Mouse (Mus musculus) CH12.LX (cell line): Measurements from ENCODE around the gene Actl6a. TPM values are rescaled to one million over a fixed set of nuclear protein-coding genes. Genes with fewer than 3 reads are reported as not detected.

Source experiments
- DNase-seq: peaks from one replicate; pipeline ENCODE4 v3.0.0-alpha.2; 2013; ENCODE audit errors: extremely low read depth
- H3K27ac ChIP-seq: 2 replicates; pipeline ENCODE4 v1.5.1; 2012; ENCODE audit warnings: low read depth, mild to moderate bottlenecking, control low read depth, moderate library complexity; ENCODE audit not compliant: insufficient read depth
- H3K27me3 ChIP-seq: replicated peaks from 2 replicates; pipeline ENCODE3; 2012; ENCODE audit warnings: inconsistent platforms
- H3K36me3 ChIP-seq, 2 experiments: replicated peaks in 1 of 2; 2 replicates each; pipeline versions ENCODE3 to v1.6.1; 2012; ENCODE audit warnings: inconsistent platforms in 1 of 2, low read length in 1 of 2, mild to moderate bottlenecking in 1 of 2, mixed read lengths in 1 of 2, moderate library complexity in 1 of 2; ENCODE audit not compliant: control insufficient read depth in 1 of 2, insufficient read depth in 1 of 2
- H3K4me1 ChIP-seq, 2 experiments: 2 replicates each; pipeline ENCODE4 v1.6.1; 2012; ENCODE audit warnings: inconsistent platforms in 1 of 2, moderate library complexity in 1 of 2; ENCODE audit not compliant: insufficient read depth in 2 of 2, control insufficient read depth in 1 of 2
- H3K4me2 ChIP-seq: 2 replicates; pipeline ENCODE4 v1.6.1; 2012; ENCODE audit warnings: low read depth, mild to moderate bottlenecking, control low read depth; ENCODE audit not compliant: poor library complexity, insufficient read depth, severe bottlenecking
- H3K4me3 ChIP-seq, 3 experiments: fragments of 150-350 bp in 1 of 3; sonication (generic) in 1 of 3; replicated peaks in 1 of 3; 2 replicates each; pipeline versions ENCODE3 to v1.5.1; 2011 to 2012; ENCODE audit warnings: low read depth in 2 of 3, low read length in 2 of 3, mild to moderate bottlenecking in 2 of 3, moderate library complexity in 2 of 3, control low read depth in 1 of 3, improper control_type of control experiment in 1 of 3, inconsistent platforms in 1 of 3, mixed read lengths in 1 of 3; ENCODE audit not compliant: poor library complexity in 1 of 3
- H3K79me2 ChIP-seq: replicated peaks from 2 replicates; pipeline ENCODE4 v1.6.1; 2012; ENCODE audit warnings: mild to moderate bottlenecking, moderate library complexity; ENCODE audit not compliant: control insufficient read depth, poor library complexity, insufficient read depth, severe bottlenecking; ENCODE audit errors: extremely low read depth
- H3K9ac ChIP-seq: 2 replicates; pipeline ENCODE4 v1.6.1; 2012; ENCODE audit warnings: low read depth, mild to moderate bottlenecking, control low read depth, moderate library complexity; ENCODE audit not compliant: insufficient read depth
- H3K9me3 ChIP-seq: replicated peaks from 2 replicates; pipeline ENCODE3; 2012; ENCODE audit warnings: low read length, inconsistent platforms, mixed read lengths
- BHLHE40 ChIP-seq: IDR thresholded peaks from 2 replicates; pipeline ENCODE4 v1.6.1; 2011; ENCODE audit warnings: mild to moderate bottlenecking, low read depth, low read length, improper control_type of control experiment
- CHD1 ChIP-seq: IDR thresholded peaks from 2 replicates; pipeline ENCODE4 v1.6.1; 2012; ENCODE audit warnings: low read depth, low read length, improper control_type of control experiment, inconsistent platforms
- CHD2 ChIP-seq: IDR thresholded peaks from 2 replicates; pipeline ENCODE4 v1.6.1; 2011; ENCODE audit warnings: low read length, improper control_type of control experiment
- CTCF ChIP-seq, 2 experiments: IDR thresholded peaks in 1 of 2; conservative IDR thresholded peaks in 1 of 2; 2 replicates each; pipeline ENCODE4 v1.5.1; 2011 to 2012; ENCODE audit warnings: low read depth in 2 of 2, low read length in 2 of 2, improper control_type of control experiment in 1 of 2, inconsistent platforms in 1 of 2, mild to moderate bottlenecking in 1 of 2, moderate library complexity in 1 of 2
- E2F4 ChIP-seq: IDR thresholded peaks from 2 replicates; pipeline ENCODE4 v1.6.1; 2011; ENCODE audit warnings: low read depth, low read length, improper control_type of control experiment; ENCODE audit not compliant: insufficient replicate concordance
- ELF1 ChIP-seq: IDR thresholded peaks from 2 replicates; pipeline ENCODE4 v1.6.1; 2014; ENCODE audit warnings: low read depth, mild to moderate bottlenecking, inconsistent platforms, low read length, improper control_type of control experiment
- EP300 ChIP-seq: IDR thresholded peaks from 2 replicates; pipeline ENCODE4 v1.6.1; 2011; ENCODE audit warnings: low read length, improper control_type of control experiment
- GABPA ChIP-seq: IDR thresholded peaks from 2 replicates; pipeline ENCODE4 v1.6.1; 2012; ENCODE audit warnings: low read depth, low read length, improper control_type of control experiment, inconsistent platforms; ENCODE audit not compliant: insufficient replicate concordance
- HCFC1 ChIP-seq: IDR thresholded peaks from 2 replicates; pipeline ENCODE4 v1.6.1; 2012; ENCODE audit warnings: low read depth, mild to moderate bottlenecking, inconsistent platforms, low read length, improper control_type of control experiment
- IRF4 ChIP-seq: IDR thresholded peaks from 2 replicates; pipeline ENCODE4 v1.6.1; 2014; ENCODE audit warnings: low read depth, mild to moderate bottlenecking, inconsistent platforms, low read length, improper control_type of control experiment
- JUN ChIP-seq: IDR thresholded peaks from 2 replicates; pipeline ENCODE4 v1.6.1; 2011; ENCODE audit warnings: low read depth, mild to moderate bottlenecking, low read length, improper control_type of control experiment, moderate library complexity; ENCODE audit not compliant: insufficient read depth
- JUND ChIP-seq: conservative IDR thresholded peaks from 2 replicates; pipeline ENCODE4 v1.6.1; 2011; ENCODE audit warnings: low read depth, low read length, improper control_type of control experiment
- KAT2A ChIP-seq: IDR thresholded peaks from 2 replicates; pipeline ENCODE4 v1.6.1; 2012; ENCODE audit warnings: low read length, improper control_type of control experiment, inconsistent platforms; ENCODE audit not compliant: insufficient replicate concordance
- MAX ChIP-seq: IDR thresholded peaks from 2 replicates; pipeline ENCODE4 v1.6.1; 2011; ENCODE audit warnings: low read length, improper control_type of control experiment
- MAZ ChIP-seq: IDR thresholded peaks from 2 replicates; pipeline ENCODE4 v1.6.1; 2012; ENCODE audit warnings: low read depth, mild to moderate bottlenecking, inconsistent platforms, low read length, improper control_type of control experiment, moderate library complexity
- NELFE ChIP-seq: IDR thresholded peaks from 2 replicates; pipeline ENCODE4 v1.6.1; 2011; ENCODE audit warnings: low read depth, low read length, improper control_type of control experiment
- NRF1 ChIP-seq: IDR thresholded peaks from 2 replicates; pipeline ENCODE4 v1.6.1; 2014; ENCODE audit warnings: low read depth, mild to moderate bottlenecking, inconsistent platforms, low read length, improper control_type of control experiment, moderate library complexity
- POLR2A ChIP-seq: IDR thresholded peaks from 2 replicates; pipeline ENCODE4 v1.6.1; 2011; ENCODE audit warnings: low read depth, mild to moderate bottlenecking, improper control_type of control experiment, low read length
- SMC3 ChIP-seq: IDR thresholded peaks from 2 replicates; pipeline ENCODE4 v1.6.1; 2011; ENCODE audit warnings: low read depth, low read length, improper control_type of control experiment
- TCF12 ChIP-seq: IDR thresholded peaks from 2 replicates; pipeline ENCODE4 v1.6.1; 2014; ENCODE audit warnings: low read depth, mild to moderate bottlenecking, inconsistent platforms, low read length, improper control_type of control experiment
- ZMIZ1 ChIP-seq: IDR thresholded peaks from 2 replicates; pipeline ENCODE4 v1.6.1; 2012; ENCODE audit warnings: low read depth, mild to moderate bottlenecking, inconsistent platforms, low read length, improper control_type of control experiment
- ZNF384 ChIP-seq: IDR thresholded peaks from 2 replicates; pipeline ENCODE4 v1.6.1; 2012; ENCODE audit warnings: low read depth, low read length, improper control_type of control experiment, inconsistent platforms
- dilution Hi-C: fragments of 300-500 bp; cut with MboI; formaldehyde crosslinking; loops from 2 replicates; pipeline ENCODE4 v1.14.3; 2020; ENCODE audit warnings: low sequenced_read_pairs; ENCODE audit not compliant: extremely low pct_unique_long_range_greater_than_20kb, extremely low pct_ligation_motif_present
- in situ Hi-C: fragments of 300-500 bp; cut with MboI; formaldehyde crosslinking; loops from 3 replicates; pipeline ENCODE4 v1.14.3; 2019; ENCODE audit warnings: low sequenced_read_pairs, low pct_ligation_motif_present, low pct_unique_long_range_greater_than_20kb, mixed read lengths
- polyA plus RNA-seq: library from polyadenylated mRNA; unstranded; fragments of >175 nt; gene quantifications from 2 replicates; pipeline ENCODE4 v1.2.1, GENCODE M21; 2012; ENCODE audit warnings: low read depth; ENCODE audit not compliant: insufficient read length
- total RNA-seq, 2 experiments: library from RNA; depleted of rRNA; stranded (reverse); fragments of 300-350 nt in 1 of 2; fragments of >200 nt in 1 of 2; gene quantifications; 2 replicates each; pipeline ENCODE4 v1.2.3; 2012 to 2014

The Actl6a gene
- total and polyA plus RNA-seq, 3 experiments, result 80.7 to 132 (median 89.1) TPM

DNA sequence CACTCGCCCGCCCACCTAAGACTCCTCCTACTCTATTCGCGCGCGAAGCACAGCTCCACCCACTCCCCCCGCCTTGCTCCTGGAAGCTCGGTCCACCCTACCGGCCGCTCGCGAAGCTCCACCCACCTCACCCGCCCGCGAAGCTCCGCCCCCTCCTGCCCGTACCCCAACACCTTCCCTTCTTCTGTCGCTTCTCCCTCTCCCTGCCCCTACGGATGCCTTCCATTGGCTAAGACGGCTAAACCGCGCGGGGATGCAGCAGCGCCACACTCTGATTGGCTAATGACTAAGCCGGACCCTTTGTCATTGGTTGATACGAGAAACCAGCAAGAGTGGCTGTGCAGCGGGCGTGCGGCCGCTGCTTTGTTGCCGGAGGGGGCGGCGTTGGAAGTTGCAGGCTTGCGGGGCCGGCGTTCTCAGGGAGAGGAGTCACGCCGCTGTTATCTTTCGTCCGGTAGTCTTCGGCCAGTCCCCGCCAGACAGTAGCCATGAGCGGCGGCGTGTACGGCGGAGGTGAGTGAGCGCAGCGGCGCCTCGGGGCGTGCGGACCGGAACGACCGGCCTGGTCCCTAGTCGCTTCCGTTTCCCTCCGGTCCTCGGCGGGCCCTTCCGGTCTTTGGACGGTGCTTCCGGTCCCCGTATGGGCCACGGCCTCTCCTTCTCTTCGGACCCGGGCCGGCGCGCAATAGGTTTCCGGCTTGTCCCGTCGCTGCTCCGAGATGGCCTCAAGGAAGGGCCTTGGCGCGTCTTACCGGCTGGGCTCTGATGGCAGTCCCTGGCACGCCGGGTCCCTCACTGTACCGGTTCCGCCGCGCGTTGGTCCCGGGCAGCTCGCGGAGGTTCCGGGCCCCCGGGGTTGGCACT, 2.5 kb downstream of the Actl6a start:
- no peaks in the 10 kb centered on the region for H3K9me3 ChIP-seq
- peaks cover 5 to 27% of the 10 kb centered on the region in 2 experiments; a peak in 3 of 4 replicates for H3K4me1 ChIP-seq
- no peaks in the 10 kb centered on the region for H3K27me3 ChIP-seq
- peak; percentile 98 for DNase-seq
- H3K36me3 ChIP-seq, result peaks cover 20 to 27% of the 10 kb centered on the region in 2 experiments
- dilution Hi-C loops (no loop called here), in situ Hi-C loops (loop anchor here (10.0 kb wide), 1 partner anchor 184 kb away; the partner anchor contains the start of gene Mfn1)
- H3K4me3 ChIP-seq, result peak overlapping the region; percentile 83 to 88 (median 87)
- H3K4me2 ChIP-seq, result no peak overlapping the region
- peaks cover 28% of the 10 kb centered on the region for H3K79me2 ChIP-seq
- peak overlapping the region; percentile 83 for H3K9ac ChIP-seq
- H3K27ac ChIP-seq, result peak overlapping the region; percentile 62
- TF ChIP-seq E2F4, result peak; percentile 84; the same call in 1 of the 2 replicates
- no peak for TF ChIP-seq SMC3
- TF ChIP-seq JUND, result no peak
- TF ChIP-seq NRF1, result 0 out of 2 replicates have a peak, but pooled peaks have one; percentile 17
- TF ChIP-seq CHD2, result peak; percentile 92
- TF ChIP-seq ZNF384, result peak; percentile 13; the same call in 1 of the 2 replicates
- peak; percentile 16; the same call in 1 of the 2 replicates for TF ChIP-seq ZMIZ1
- TF ChIP-seq KAT2A, result peak; percentile 71; the same call in 1 of the 2 replicates
- peak; percentile 19; the same call in 1 of the 2 replicates for TF ChIP-seq BHLHE40
- TF ChIP-seq JUN, result no peak
- peak; percentile 25; the same call in 1 of the 2 replicates for TF ChIP-seq MAZ
- no peak for TF ChIP-seq EP300
- no peak for TF ChIP-seq CHD1
- TF ChIP-seq HCFC1, result peak; percentile 85
- TF ChIP-seq IRF4, result 0 out of 2 replicates have a peak, but pooled peaks have one; percentile 38
- peak; percentile 55 for TF ChIP-seq NELFE
- peak; percentile 65 for TF ChIP-seq POLR2A
- TF ChIP-seq TCF12, result peak; percentile 39; the same call in 1 of the 2 replicates
- 0 out of 2 replicates have a peak, but pooled peaks have one; percentile 62 for TF ChIP-seq MAX
- TF ChIP-seq ELF1, result peak; percentile 83
- no peak for TF ChIP-seq CTCF (conservative IDR thresholded peaks at IDR 0.05 in 1 of 2, IDR thresholded peaks at IDR 0.05 in 1 of 2; ENCODE audit: low read depth in 2 of 2, low read length in 2 of 2)
- TF ChIP-seq GABPA, result no peak
